Mouse (Mus musculus) stomach, postnatal 0 days (tissue): ENCODE results near the gene Dnaja3.

Experiments
- CTCF ChIP-seq: IDR thresholded peaks from 2 replicates; pipeline ENCODE4 v1.5.1; 2016; ENCODE audit warnings: antibody characterized with exemption, low read depth, mild to moderate bottlenecking, moderate library complexity
- EP300 ChIP-seq: optimal IDR thresholded peaks from 2 replicates; pipeline ENCODE3; 2016; ENCODE audit warnings: antibody characterized with exemption

- TF ChIP-seq CTCF = no peak
- TF ChIP-seq EP300 = no peak
Measured at GRCm38 (mm10) chr16:4674091-4674490, 34.3 kb downstream of the Dnaja3 start.
